Mouse (Mus musculus) heart, adult 2 months (tissue): ENCODE results near the gene Ltbp3.

Source experiments
- CTCF ChIP-seq: fragments of 200-600 bp; IDR thresholded peaks from 2 replicates; pipeline ENCODE4 v1.8.1; 2022; ENCODE audit warnings: antibody characterized with exemption, mild to moderate bottlenecking, moderate library complexity
- POLR2A ChIP-seq: fragments of 200-500 bp; IDR thresholded peaks from 2 replicates; pipeline ENCODE4 v1.6.1; 2011; ENCODE audit warnings: mild to moderate bottlenecking, low read depth, low read length, control low read depth; ENCODE audit not compliant: insufficient read depth

DNA sequence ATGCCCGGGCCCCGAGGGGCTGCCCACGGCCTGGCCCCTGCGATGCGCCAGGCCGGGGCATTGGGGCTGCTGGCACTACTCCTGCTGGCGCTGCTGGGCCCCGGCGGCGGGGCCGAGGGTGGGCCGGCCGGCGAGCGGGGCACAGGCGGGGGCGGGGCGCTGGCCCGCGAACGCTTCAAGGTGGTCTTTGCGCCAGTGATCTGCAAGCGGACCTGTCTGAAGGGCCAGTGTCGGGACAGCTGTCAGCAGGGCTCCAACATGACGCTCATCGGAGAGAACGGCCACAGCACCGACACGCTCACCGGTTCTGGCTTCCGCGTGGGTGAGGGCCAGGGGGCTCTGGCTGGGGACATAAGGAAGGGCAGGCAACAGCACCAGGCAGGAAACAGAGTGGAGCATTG, 1.5 kb downstream of the Ltbp3 start:
- TF ChIP-seq CTCF, result no peak
- no peak for TF ChIP-seq POLR2A
